Mouse (Mus musculus) bone marrow, adult 2 months (tissue): ENCODE measurements around the gene Cfap100. TPM values are rescaled to one million over a fixed set of nuclear protein-coding genes. Genes with fewer than 3 reads are reported as not detected.

Experiments used
- H3K27ac ChIP-seq: fragments of 200-500 bp; 2 replicates; pipeline ENCODE4 v1.5.1; 2012; ENCODE audit warnings: low read depth, mild to moderate bottlenecking, control low read depth, inconsistent platforms, low read length; ENCODE audit not compliant: control insufficient read depth, poor library complexity, insufficient read depth
- H3K4me1 ChIP-seq: fragments of 200-500 bp; 2 replicates; pipeline ENCODE4 v1.6.1; 2011; ENCODE audit warnings: low read length; ENCODE audit not compliant: control insufficient read depth, insufficient read depth
- H3K4me3 ChIP-seq: fragments of 200-500 bp; replicated peaks from 2 replicates; pipeline ENCODE3; 2011; ENCODE audit warnings: mild to moderate bottlenecking, low read depth, low read length, control low read depth; ENCODE audit not compliant: control insufficient read depth
- CTCF ChIP-seq: fragments of 200-500 bp; IDR thresholded peaks from 2 replicates; pipeline ENCODE4 v1.5.1; 2011; ENCODE audit warnings: low read length, control low read depth; ENCODE audit not compliant: control insufficient read depth, insufficient read depth
- POLR2A ChIP-seq: fragments of 200-500 bp; IDR thresholded peaks from 2 replicates; pipeline ENCODE4 v1.6.1; 2011; ENCODE audit warnings: low read depth, mild to moderate bottlenecking, control low read depth, low read length, borderline replicate concordance; ENCODE audit not compliant: control insufficient read depth
- WGBS: fragments of 180-500 bp; shearing (Covaris S2); methylation state at CpG from one replicate; pipeline ENCODE4 v1.1.7; 2018; 5-methylcytosine and 5-hydroxymethylcytosine counted together
- polyA plus RNA-seq: library from polyadenylated mRNA; stranded (reverse); fragments of >200 nt; gene quantifications from 2 replicates; pipeline ENCODE4 v1.2.4, GENCODE M21; 2011; ENCODE audit warnings: low replicate concordance; ENCODE audit not compliant: missing spikeins, insufficient read depth, insufficient read length

Gene Cfap100
- polyA plus RNA-seq, 1 experiment: not detected

GRCm38 (mm10) chr6:90470947-90471541 lies 42.4 kb upstream of the Cfap100 start:
- no peak overlapping the region for H3K27ac ChIP-seq
- no peak overlapping the region for H3K4me3 ChIP-seq
- H3K4me1 ChIP-seq: no peaks in the 10 kb centered on the region
- 83% methylated on average over 12 of the region's 12 CpGs for WGBS
- TF ChIP-seq CTCF (no peak), POLR2A (no peak)

GRCm38 (mm10) chr6:90470255-90470654 lies 41.7 kb upstream of the Cfap100 start:
- no peak overlapping the region for H3K27ac ChIP-seq
- 73% methylated on average over 2 of the region's 2 CpGs for WGBS
- H3K4me1 ChIP-seq: no peaks in the 10 kb centered on the region
- no peak for TF ChIP-seq CTCF
- TF ChIP-seq POLR2A: no peak
- no peak overlapping the region for H3K4me3 ChIP-seq

GRCm38 (mm10) chr6:90469041-90469440 lies 40.4 kb upstream of the Cfap100 start:
- Histone ChIP-seq H3K4me3 (no peak overlapping the region), H3K4me1 (no peaks in the 10 kb centered on the region), H3K27ac (no peak overlapping the region)
- 68% methylated on average over 6 of the region's 6 CpGs for WGBS
- TF ChIP-seq CTCF (no peak), POLR2A (no peak)

- 59% methylated on average over 1 of the region's 1 CpGs for WGBS
- Histone ChIP-seq H3K27ac (no peak overlapping the region), H3K4me1 (no peaks in the 10 kb centered on the region), H3K4me3 (no peak overlapping the region)
- TF ChIP-seq CTCF (no peak), POLR2A (no peak)
These were observed 39.6 kb upstream of the Cfap100 start for GRCm38 (mm10) chr6:90468216-90468615.

- no peaks in the 10 kb centered on the region for H3K4me1 ChIP-seq
- no peak overlapping the region for H3K27ac ChIP-seq
- H3K4me3 ChIP-seq: no peak overlapping the region
- 81% methylated on average over 12 of the region's 12 CpGs for WGBS
- no peak for TF ChIP-seq POLR2A
- TF ChIP-seq CTCF: no peak
These were observed 38.3 kb upstream of the Cfap100 start for GRCm38 (mm10) chr6:90466847-90467410.

GRCm38 (mm10) chr6:90466079-90466478 lies 37.5 kb upstream of the Cfap100 start:
- WGBS: 64% methylated on average over 10 of the region's 10 CpGs

GRCm38 (mm10) chr6:90465028-90465640 lies 36.5 kb upstream of the Cfap100 start:
- no peak overlapping the region for H3K4me3 ChIP-seq
- H3K27ac ChIP-seq: no peak overlapping the region

More at GRCm38 (mm10) chr6:90466079-90466478, 37.5 kb upstream of the Cfap100 start:
- no peak overlapping the region for H3K4me3 ChIP-seq
- no peaks in the 10 kb centered on the region for H3K4me1 ChIP-seq
- TF ChIP-seq POLR2A (no peak), CTCF (no peak)
- no peak overlapping the region for H3K27ac ChIP-seq

GRCm38 (mm10) chr6:90463890-90464421 lies 35.4 kb upstream of the Cfap100 start:
- TF ChIP-seq CTCF (no peak), POLR2A (no peak)
- Histone ChIP-seq H3K4me3 (no peak overlapping the region), H3K27ac (no peak overlapping the region), H3K4me1 (no peaks in the 10 kb centered on the region)
- WGBS: 64% methylated on average over 7 of the region's 7 CpGs

More at GRCm38 (mm10) chr6:90465028-90465640, 36.5 kb upstream of the Cfap100 start:
- H3K4me1 ChIP-seq: no peaks in the 10 kb centered on the region
- 85% methylated on average over 11 of the region's 11 CpGs for WGBS
- TF ChIP-seq CTCF: no peak
- TF ChIP-seq POLR2A: no peak
